Mouse (Mus musculus): ENCODE measurements around the gene Gpd1.

DNA sequence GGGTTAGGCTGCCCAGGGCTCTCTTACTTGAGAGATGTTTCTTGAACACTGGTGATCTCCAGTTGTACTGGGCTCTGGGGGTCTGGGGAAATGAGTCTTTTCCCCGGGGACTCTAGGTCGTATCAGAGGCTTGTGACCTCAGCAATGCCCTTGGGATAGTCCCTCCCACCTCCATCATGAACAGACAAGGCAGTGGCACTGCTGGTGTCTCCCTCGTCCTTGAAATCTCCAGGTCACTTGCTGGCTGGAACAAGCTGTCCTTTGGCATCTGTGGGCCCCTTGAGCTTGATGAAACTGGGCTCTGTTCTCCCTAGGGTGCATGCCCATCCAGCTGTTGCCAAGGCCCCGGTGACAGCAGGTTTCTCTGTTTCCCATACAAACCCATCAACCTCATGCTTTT is 3.1 kb upstream of the Gpd1 start:
- TF ChIP-seq TAL1 (IDR thresholded peaks at IDR 0.05; ENCODE audit: low read length) = no peak
- no peak for TF ChIP-seq GATA1 (IDR thresholded peaks at IDR 0.05; ENCODE audit: low read length)

Data from erythroblast, embryonic 14.5 days (primary cell).